Mouse (Mus musculus): ENCODE results near the gene Cacnb4. TPM values are rescaled to one million over a fixed set of nuclear protein-coding genes. Genes with fewer than 3 reads are reported as not detected.

Gene Cacnb4
- total and polyA plus RNA-seq, 3 experiments: 0.16 to 0.61 (median 0.29) TPM

- intact Hi-C loops (cut with DNase I): no loop called here
Observed at GRCm38 (mm10) chr2:52577700-52578099, 98.9 kb downstream of the Cacnb4 start.

DNA sequence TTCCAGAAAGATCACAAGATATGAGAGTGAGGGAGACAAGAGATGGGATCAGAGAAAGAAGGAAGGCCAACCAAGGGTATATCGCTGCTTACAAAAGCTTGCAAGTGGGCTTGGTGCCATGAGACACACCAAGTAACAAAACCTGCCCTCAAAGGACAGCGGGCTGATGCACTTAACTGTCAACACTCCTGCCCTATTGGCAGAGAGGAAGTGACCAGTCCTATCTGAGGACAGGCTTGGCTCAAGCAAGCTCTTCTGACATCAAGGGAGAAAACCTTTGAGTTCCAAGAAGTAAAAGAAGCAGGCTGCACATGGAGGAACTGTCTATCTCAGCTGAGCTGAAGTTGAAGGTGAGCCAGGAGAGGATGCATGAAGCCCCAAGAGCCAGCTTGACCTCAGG, 100.1 kb downstream of the Cacnb4 start:
- Histone ChIP-seq H3K36me3 (ENCODE audit: control insufficient read depth, insufficient read depth, low read length) (no peaks in the 10 kb centered on the region), H3K4me3 (no peak overlapping the region), H3K27me3 (ENCODE audit: control insufficient read depth, insufficient read depth, low read length) (no peaks in the 10 kb centered on the region), H3K27ac (no peak overlapping the region), H3K79me2 (replicated peaks; ENCODE audit: control insufficient read depth, insufficient read depth, low read length) (no peaks in the 10 kb centered on the region), H3K4me1 (ENCODE audit: control insufficient read depth, insufficient read depth, low read length) (peaks cover 5% of the 10 kb centered on the region), H3K9ac (ENCODE audit: low read depth, low read length) (no peak overlapping the region)
- peak in 1 of 2 experiments; percentile 39 for DNase-seq
- 33% methylated on average over 2 of the region's 2 CpGs for WGBS
- TF ChIP-seq CTCF (IDR thresholded peaks at IDR 0.05) (no peak), POLR2A (IDR thresholded peaks at IDR 0.05; ENCODE audit: insufficient read depth, low read depth, low read length) (no peak), EP300 (IDR thresholded peaks at IDR 0.05; ENCODE audit: insufficient read depth, low read depth, low read length) (no peak)
- intact Hi-C loops (cut with DNase I): no loop called here

More at GRCm38 (mm10) chr2:52577700-52578099, 98.9 kb downstream of the Cacnb4 start:
- Histone ChIP-seq H3K9ac (ENCODE audit: low read depth, low read length) (no peak overlapping the region), H3K36me3 (ENCODE audit: control insufficient read depth, insufficient read depth, low read length) (no peaks in the 10 kb centered on the region), H3K4me1 (ENCODE audit: control insufficient read depth, insufficient read depth, low read length) (peaks cover 5% of the 10 kb centered on the region), H3K4me3 (no peak overlapping the region), H3K27ac (no peak overlapping the region), H3K79me2 (replicated peaks; ENCODE audit: control insufficient read depth, insufficient read depth, low read length) (no peaks in the 10 kb centered on the region), H3K27me3 (ENCODE audit: control insufficient read depth, insufficient read depth, low read length) (no peaks in the 10 kb centered on the region)
- WGBS: 67% methylated on average over 4 of the region's 4 CpGs
- TF ChIP-seq POLR2A (IDR thresholded peaks at IDR 0.05; ENCODE audit: insufficient read depth, low read depth, low read length) (no peak), CTCF (IDR thresholded peaks at IDR 0.05) (no peak)
- DNase-seq: no peak

DNA sequence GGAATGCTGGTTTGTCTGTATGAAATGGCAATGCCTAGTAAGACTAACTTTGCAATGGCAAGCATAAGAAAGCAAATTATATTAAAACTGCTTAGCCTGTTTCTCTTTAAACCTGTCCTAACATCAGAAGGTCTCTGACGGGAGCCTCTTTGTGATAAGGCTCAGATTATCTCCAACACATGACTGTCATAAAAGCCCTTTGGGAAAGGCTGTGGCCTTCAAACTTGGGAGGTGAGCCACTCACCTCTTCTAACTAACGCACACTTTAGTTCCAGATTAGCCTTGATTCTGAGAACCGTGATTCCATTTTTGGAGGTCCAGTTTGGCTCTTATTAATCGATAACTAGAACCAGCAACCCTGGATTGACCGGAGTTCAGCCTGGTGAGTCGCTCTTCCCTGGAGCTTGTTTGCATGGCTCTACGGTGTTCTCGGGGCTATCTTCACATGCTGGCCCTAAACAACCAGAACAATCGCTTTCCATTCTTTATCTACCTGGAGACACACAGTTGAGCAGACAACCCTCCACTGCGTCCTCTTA, 100.9 kb downstream of the Cacnb4 start:
- intact Hi-C loops (cut with DNase I): no loop called here
- Histone ChIP-seq H3K27me3 (ENCODE audit: control insufficient read depth, insufficient read depth, low read length) (no peaks in the 10 kb centered on the region), H3K27ac (no peak overlapping the region), H3K36me3 (ENCODE audit: control insufficient read depth, insufficient read depth, low read length) (no peaks in the 10 kb centered on the region), H3K79me2 (replicated peaks; ENCODE audit: control insufficient read depth, insufficient read depth, low read length) (no peaks in the 10 kb centered on the region), H3K4me1 (ENCODE audit: control insufficient read depth, insufficient read depth, low read length) (peaks cover 5% of the 10 kb centered on the region), H3K9ac (ENCODE audit: low read depth, low read length) (no peak overlapping the region), H3K4me3 (no peak overlapping the region)
- DNase-seq: no peak
- WGBS: 64% methylated on average over 10 of the region's 10 CpGs
- TF ChIP-seq POLR2A (IDR thresholded peaks at IDR 0.05; ENCODE audit: insufficient read depth, low read depth, low read length) (no peak), CTCF (IDR thresholded peaks at IDR 0.05) (no peak), EP300 (IDR thresholded peaks at IDR 0.05; ENCODE audit: insufficient read depth, low read depth, low read length) (no peak)

- no peak overlapping the region for H3K27ac ChIP-seq
- peak; percentile 33; the same call in 1 of the 2 replicates for TF ChIP-seq CTCF (IDR thresholded peaks at IDR 0.05)
- TF ChIP-seq POLR2A (IDR thresholded peaks at IDR 0.05; ENCODE audit: insufficient read depth, low read depth, low read length): no peak
- H3K27me3 ChIP-seq (ENCODE audit: control insufficient read depth, insufficient read depth, low read length): no peaks in the 10 kb centered on the region
- H3K4me1 ChIP-seq (ENCODE audit: control insufficient read depth, insufficient read depth, low read length): peaks cover 3% of the 10 kb centered on the region
- H3K36me3 ChIP-seq (ENCODE audit: control insufficient read depth, insufficient read depth, low read length): no peaks in the 10 kb centered on the region; the same call in 1 of the 2 replicates
- DNase-seq: no peak
- intact Hi-C loops (cut with DNase I): loop anchor here (5.0 kb wide), 1 partner anchor 153 kb away; the partner anchor contains the start of gene Arl5a
- no peaks in the 10 kb centered on the region for H3K79me2 ChIP-seq (replicated peaks; ENCODE audit: control insufficient read depth, insufficient read depth, low read length)
- 86% methylated on average over 3 of the region's 3 CpGs for WGBS
- H3K9ac ChIP-seq (ENCODE audit: low read depth, low read length): no peak overlapping the region
- no peak overlapping the region for H3K4me3 ChIP-seq
Observed at GRCm38 (mm10) chr2:52574929-52575328, 101.7 kb downstream of the Cacnb4 start.

DNA sequence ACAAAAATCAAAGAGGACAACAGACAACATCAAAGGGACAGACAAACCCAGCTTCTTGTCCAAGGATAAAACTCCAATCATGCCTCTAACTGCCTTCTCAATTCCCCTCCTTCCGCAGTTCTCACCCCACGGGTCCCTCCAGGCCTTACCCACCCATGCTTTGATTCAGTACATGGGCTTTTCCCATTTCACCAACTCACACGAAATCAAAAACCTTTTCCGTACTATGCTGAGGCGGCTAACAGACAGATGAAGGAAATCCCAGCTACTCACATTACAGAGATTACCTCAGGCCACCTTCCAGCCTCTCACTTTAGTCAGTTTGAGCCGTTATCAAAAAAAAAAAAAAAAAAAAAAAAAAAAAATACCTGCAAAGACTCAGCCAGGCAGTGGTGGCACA, 104.4 kb downstream of the Cacnb4 start:
- WGBS: 83% methylated on average over 6 of the region's 6 CpGs
- no peak for TF ChIP-seq POLR2A (IDR thresholded peaks at IDR 0.05; ENCODE audit: insufficient read depth, low read depth, low read length)
- TF ChIP-seq EP300 (IDR thresholded peaks at IDR 0.05; ENCODE audit: insufficient read depth, low read depth, low read length): no peak
- no peak for TF ChIP-seq CTCF (IDR thresholded peaks at IDR 0.05)
- H3K4me1 ChIP-seq (ENCODE audit: control insufficient read depth, insufficient read depth, low read length): peaks cover 1% of the 10 kb centered on the region
- H3K79me2 ChIP-seq (replicated peaks; ENCODE audit: control insufficient read depth, insufficient read depth, low read length): no peaks in the 10 kb centered on the region
- no peaks in the 10 kb centered on the region; the same call in 1 of the 2 replicates for H3K36me3 ChIP-seq (ENCODE audit: control insufficient read depth, insufficient read depth, low read length)
- H3K27ac ChIP-seq: peak overlapping the region; percentile 10; the same call in 1 of the 2 replicates
- H3K27me3 ChIP-seq (ENCODE audit: control insufficient read depth, insufficient read depth, low read length): no peaks in the 10 kb centered on the region
- intact Hi-C loops (cut with DNase I): loop anchor here (5.0 kb wide), 1 partner anchor 150 kb away; the partner anchor contains the start of gene Arl5a
- H3K9ac ChIP-seq (ENCODE audit: low read depth, low read length): no peak overlapping the region
- no peak for DNase-seq
- no peak overlapping the region for H3K4me3 ChIP-seq

GRCm38 (mm10) chr2:52571339-52571968, 105.2 kb downstream of the Cacnb4 start:
- Histone ChIP-seq H3K9ac (ENCODE audit: low read depth, low read length) (no peak overlapping the region), H3K27ac (peak overlapping the region; percentile 10; the same call in 1 of the 2 replicates), H3K4me3 (no peak overlapping the region), H3K27me3 (ENCODE audit: control insufficient read depth, insufficient read depth, low read length) (no peaks in the 10 kb centered on the region), H3K4me1 (ENCODE audit: control insufficient read depth, insufficient read depth, low read length) (peaks cover 1% of the 10 kb centered on the region), H3K36me3 (ENCODE audit: control insufficient read depth, insufficient read depth, low read length) (no peaks in the 10 kb centered on the region; the same call in 1 of the 2 replicates), H3K79me2 (replicated peaks; ENCODE audit: control insufficient read depth, insufficient read depth, low read length) (no peaks in the 10 kb centered on the region)
- TF ChIP-seq POLR2A (IDR thresholded peaks at IDR 0.05; ENCODE audit: insufficient read depth, low read depth, low read length) (no peak; the same call in 1 of the 2 replicates), EP300 (IDR thresholded peaks at IDR 0.05; ENCODE audit: insufficient read depth, low read depth, low read length) (0 out of 2 replicates have a peak, but pooled peaks have one; percentile 28), CTCF (IDR thresholded peaks at IDR 0.05) (no peak)
- DNase-seq: peak in 1 of 2 experiments; percentile 29
- intact Hi-C loops (cut with DNase I): loop anchor here (5.0 kb wide), 1 partner anchor 149 kb away; the partner anchor contains the start of gene Arl5a
- WGBS: 44% methylated on average over 13 of the region's 13 CpGs

Measured in heart, adult 2 months (tissue).